Mouse (Mus musculus) stomach, embryonic 14.5 days (tissue): ENCODE results near the gene Chst11. TPM values are rescaled to one million over a fixed set of nuclear protein-coding genes. Genes with fewer than 3 reads are reported as not detected.

ENCODE experiments used
- ATAC-seq: fragments of 200-750 bp; cut with Nextera tagmentation; 2 replicates; pipeline ENCODE4 v1.8.0; 2017; ENCODE audit warnings: low read depth, moderate TSS enrichment; ENCODE audit not compliant: insufficient number of reproducible peaks, insufficient read depth, low FRiP score
- H3K27ac ChIP-seq: fragments of 300-500 bp; sonication (generic); 2 replicates; pipeline ENCODE4 v1.5.1; 2014; ENCODE audit warnings: mild to moderate bottlenecking, low read length, moderate library complexity, mixed read lengths
- H3K27me3 ChIP-seq: fragments of 300-500 bp; sonication (generic); 2 replicates; pipeline ENCODE4 v1.6.1; 2014; ENCODE audit warnings: low read length, control low read depth, mixed read lengths; ENCODE audit not compliant: control insufficient read depth, insufficient read depth
- H3K36me3 ChIP-seq: fragments of 300-500 bp; sonication (generic); 2 replicates; pipeline ENCODE4 v1.6.1; 2014; ENCODE audit warnings: mild to moderate bottlenecking, control low read depth, low read length, moderate library complexity, mixed read lengths; ENCODE audit not compliant: control insufficient read depth, insufficient read depth
- H3K4me1 ChIP-seq: fragments of 300-500 bp; sonication (generic); 2 replicates; pipeline ENCODE4 v1.6.1; 2014; ENCODE audit warnings: low read length, control low read depth, mixed read lengths; ENCODE audit not compliant: control insufficient read depth, insufficient read depth
- H3K4me2 ChIP-seq: fragments of 300-500 bp; sonication (generic); replicated peaks from 2 replicates; pipeline ENCODE4 v1.6.1; 2014; ENCODE audit warnings: low read depth, low read length, control low read depth
- H3K4me3 ChIP-seq: fragments of 300-500 bp; sonication (generic); 2 replicates; pipeline ENCODE4 v1.5.1; 2014; ENCODE audit warnings: low read depth, low read length, control low read depth
- H3K9ac ChIP-seq: fragments of 300-500 bp; sonication (generic); replicated peaks from 2 replicates; pipeline ENCODE4 v1.6.1; 2014; ENCODE audit warnings: low read depth, mild to moderate bottlenecking, control low read depth, low read length, moderate library complexity, mixed read lengths
- H3K9me3 ChIP-seq: fragments of 300-500 bp; sonication (generic); 2 replicates; pipeline ENCODE4 v1.6.1; 2016; ENCODE audit warnings: low read depth, low read length, control low read depth; ENCODE audit not compliant: control insufficient read depth
- WGBS: fragments of 180-500 bp; shearing (Covaris S2); extraction: QIAGEN DNeasy Blood & Tissue Kit; methylation state at CpG from one replicate; pipeline ENCODE4 v1.1.7; 2014; 5-methylcytosine and 5-hydroxymethylcytosine counted together
- polyA plus RNA-seq: library from polyadenylated mRNA; unstranded; fragments of >200 nt; fragmentation: Nextera tagmentation; extraction: Ambion mirVana; gene quantifications from 2 replicates; pipeline ENCODE4 v1.2.1, GENCODE M21; 2014

Chst11 gene
- polyA plus RNA-seq, 1 experiment from 2014 or later, result 2.0 TPM

DNA sequence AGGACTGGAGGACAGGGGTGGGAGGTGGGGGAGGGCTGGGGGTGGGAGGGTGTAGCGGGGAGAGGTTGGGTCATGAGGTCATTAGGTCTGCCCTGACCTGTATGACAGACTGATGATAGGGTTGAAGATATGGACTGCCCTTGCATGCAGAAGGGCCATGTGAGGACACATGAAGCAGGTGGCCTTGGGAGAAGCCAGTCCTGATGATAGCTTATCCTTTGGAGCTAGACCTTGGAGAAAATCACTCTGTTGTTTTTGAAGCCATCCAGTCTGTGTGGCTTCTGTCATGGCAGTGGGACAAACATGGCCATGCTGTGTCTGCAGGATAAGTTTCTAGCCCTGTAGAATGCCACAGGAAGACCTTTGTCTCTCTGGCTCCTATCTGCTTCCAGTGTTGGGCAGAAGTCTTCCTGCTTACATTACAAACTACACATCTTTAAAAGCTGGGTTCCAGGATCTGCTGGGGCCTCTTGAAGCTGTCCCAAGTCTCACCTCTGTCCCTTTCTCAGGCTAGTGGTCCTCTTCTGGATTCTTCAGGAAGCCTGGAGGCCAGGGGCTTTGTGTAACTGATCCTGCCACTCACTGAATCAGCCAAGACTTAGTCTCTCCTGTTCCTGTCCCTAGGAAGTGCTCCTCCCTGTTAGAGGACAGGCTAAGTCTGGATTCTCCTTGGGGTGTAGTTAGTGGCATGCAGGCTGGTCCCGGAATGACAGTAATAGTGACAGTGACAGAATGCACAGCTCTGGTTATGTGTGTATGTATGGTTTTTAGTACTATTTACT lies 58.4 kb downstream of the Chst11 start:
- H3K9me3 ChIP-seq, result no peaks in the 10 kb centered on the region
- no peak overlapping the region for H3K4me2 ChIP-seq
- no peaks in the 10 kb centered on the region for H3K27me3 ChIP-seq
- H3K27ac ChIP-seq, result no peak overlapping the region
- H3K9ac ChIP-seq, result no peak overlapping the region
- no peaks in the 10 kb centered on the region for H3K36me3 ChIP-seq
- H3K4me3 ChIP-seq, result no peak overlapping the region
- peaks cover 9% of the 10 kb centered on the region; the same call in 1 of the 2 replicates for H3K4me1 ChIP-seq
- 51% methylated on average over 2 of the region's 2 CpGs for WGBS
- ATAC-seq, result no peak

DNA sequence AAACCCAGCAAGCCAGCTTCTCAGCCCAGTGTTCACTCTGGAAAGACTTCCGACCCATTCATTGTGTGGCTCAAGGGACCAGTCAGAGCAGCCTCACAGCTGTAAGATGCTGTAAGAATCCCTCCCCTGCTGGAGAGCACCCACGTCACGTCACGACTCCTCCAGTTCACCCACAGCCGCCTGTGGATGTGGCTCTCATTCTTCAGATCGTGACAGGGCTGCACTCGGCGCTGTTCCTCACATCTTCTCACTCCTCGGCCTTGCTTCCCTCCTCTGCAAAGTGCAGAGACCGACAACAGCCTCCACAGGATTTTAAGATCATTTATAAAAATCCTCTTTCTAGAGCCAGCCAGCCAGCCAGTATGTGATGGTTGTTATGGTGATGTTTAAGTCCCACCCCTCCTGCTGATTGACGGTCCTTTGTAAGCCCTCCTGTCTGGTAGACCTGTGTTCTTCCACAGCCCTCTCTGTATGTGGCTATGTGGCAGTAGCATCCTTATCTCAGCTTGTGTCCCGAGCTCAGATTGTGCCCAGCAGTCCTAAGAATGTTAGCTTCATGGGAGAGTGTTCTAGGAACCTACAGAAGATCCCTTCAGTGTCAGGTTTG lies 64.0 kb downstream of the Chst11 start:
- 40% methylated on average over 12 of the region's 12 CpGs for WGBS

DNA sequence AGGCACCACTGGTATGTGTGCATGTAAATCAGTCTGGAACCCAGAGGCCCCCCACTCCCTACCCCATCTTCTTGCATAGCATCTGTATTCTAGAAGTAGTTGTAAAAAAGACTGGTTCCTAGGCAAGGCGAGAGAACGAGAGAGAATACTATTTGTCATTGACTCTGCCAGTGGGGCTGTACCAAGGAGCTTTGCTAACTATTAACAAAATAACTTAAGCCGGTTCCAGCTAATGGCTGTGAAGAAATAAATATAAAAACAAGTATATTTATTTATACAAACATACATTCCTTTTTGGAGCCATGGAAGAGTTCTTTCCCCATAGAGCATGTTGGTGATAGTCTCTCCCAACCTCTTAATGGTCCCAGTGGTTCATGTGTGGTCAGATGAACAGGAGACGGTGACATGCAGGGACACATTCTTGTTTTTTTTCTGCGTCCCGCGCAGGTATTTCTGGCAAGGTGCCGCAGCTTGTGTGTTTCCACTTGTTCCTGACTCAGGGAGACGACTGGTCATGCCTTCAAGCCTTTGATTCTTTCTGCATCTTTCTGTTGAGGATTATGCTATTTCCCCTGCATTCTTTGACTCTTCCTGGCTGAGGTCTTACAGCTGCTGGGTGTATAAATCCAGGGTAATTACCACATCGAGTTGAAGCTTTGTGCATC lies 68.7 kb downstream of the Chst11 start:
- Histone ChIP-seq H3K9ac (no peak overlapping the region), H3K4me1 (no peaks in the 10 kb centered on the region), H3K4me3 (no peak overlapping the region), H3K27ac (no peak overlapping the region), H3K4me2 (no peak overlapping the region), H3K9me3 (no peaks in the 10 kb centered on the region), H3K36me3 (no peaks in the 10 kb centered on the region), H3K27me3 (no peaks in the 10 kb centered on the region)
- ATAC-seq, result no peak
- WGBS, result 74% methylated on average over 10 of the region's 10 CpGs

More for the DNA sequence above, 64.0 kb downstream of the Chst11 start:
- Histone ChIP-seq H3K4me1 (no peaks in the 10 kb centered on the region), H3K9ac (no peak overlapping the region), H3K4me2 (no peak overlapping the region), H3K27ac (no peak overlapping the region), H3K36me3 (no peaks in the 10 kb centered on the region), H3K4me3 (no peak overlapping the region), H3K27me3 (no peaks in the 10 kb centered on the region), H3K9me3 (no peaks in the 10 kb centered on the region)
- ATAC-seq, result no peak

DNA sequence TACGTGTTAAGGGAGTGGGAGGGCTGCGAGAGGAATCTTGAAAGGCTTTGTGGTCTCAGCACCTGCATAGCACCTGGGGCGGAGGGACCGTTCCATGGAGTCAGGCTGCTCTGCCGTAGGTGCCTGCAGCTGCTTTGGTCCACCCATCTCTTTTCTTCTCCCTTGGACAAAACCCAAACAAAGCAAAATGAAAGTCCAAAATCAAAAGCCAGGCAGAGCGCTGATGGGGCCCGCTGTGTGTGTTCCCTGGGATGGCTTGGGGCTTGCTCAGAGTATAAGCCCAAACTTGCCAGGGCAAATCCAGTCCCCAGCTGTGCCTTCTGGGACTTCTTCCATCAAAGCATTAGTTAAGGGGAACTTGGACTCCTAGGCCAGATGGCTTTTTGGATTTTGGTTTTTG lies 71.0 kb downstream of the Chst11 start:
- H3K9ac ChIP-seq, result no peak overlapping the region
- no peak overlapping the region for H3K4me3 ChIP-seq
- WGBS, result 70% methylated on average over 7 of the region's 7 CpGs
- H3K9me3 ChIP-seq, result no peaks in the 10 kb centered on the region
- H3K27me3 ChIP-seq, result no peaks in the 10 kb centered on the region
- no peak overlapping the region for H3K27ac ChIP-seq
- H3K4me1 ChIP-seq, result no peaks in the 10 kb centered on the region
- H3K4me2 ChIP-seq, result no peak overlapping the region
- no peaks in the 10 kb centered on the region for H3K36me3 ChIP-seq
- ATAC-seq, result no peak

DNA sequence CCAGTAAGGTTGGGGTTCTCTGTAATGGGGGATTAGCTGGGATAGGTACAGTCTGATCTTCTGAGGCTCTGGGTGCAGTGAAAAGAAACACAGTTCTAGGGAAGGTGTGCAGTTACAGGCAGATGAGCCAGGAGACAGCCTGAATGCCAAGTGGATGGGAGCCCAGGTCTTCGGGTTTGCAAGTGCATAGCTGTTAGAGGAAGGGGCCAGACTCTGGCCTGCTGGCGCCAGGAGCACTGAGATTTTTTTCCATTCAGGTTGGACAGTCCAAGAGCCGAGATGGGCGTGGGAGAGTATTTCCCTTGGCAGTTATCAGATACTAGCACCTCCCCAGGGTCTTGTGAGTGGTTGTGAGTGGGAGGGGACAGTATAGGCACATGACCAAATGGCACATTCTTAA lies 71.6 kb downstream of the Chst11 start:
- Histone ChIP-seq H3K27me3 (no peaks in the 10 kb centered on the region), H3K36me3 (no peaks in the 10 kb centered on the region), H3K27ac (no peak overlapping the region), H3K4me3 (no peak overlapping the region), H3K4me2 (no peak overlapping the region), H3K4me1 (no peaks in the 10 kb centered on the region), H3K9ac (no peak overlapping the region), H3K9me3 (no peaks in the 10 kb centered on the region)
- 68% methylated on average over 4 of the region's 4 CpGs for WGBS
- ATAC-seq, result no peak

DNA sequence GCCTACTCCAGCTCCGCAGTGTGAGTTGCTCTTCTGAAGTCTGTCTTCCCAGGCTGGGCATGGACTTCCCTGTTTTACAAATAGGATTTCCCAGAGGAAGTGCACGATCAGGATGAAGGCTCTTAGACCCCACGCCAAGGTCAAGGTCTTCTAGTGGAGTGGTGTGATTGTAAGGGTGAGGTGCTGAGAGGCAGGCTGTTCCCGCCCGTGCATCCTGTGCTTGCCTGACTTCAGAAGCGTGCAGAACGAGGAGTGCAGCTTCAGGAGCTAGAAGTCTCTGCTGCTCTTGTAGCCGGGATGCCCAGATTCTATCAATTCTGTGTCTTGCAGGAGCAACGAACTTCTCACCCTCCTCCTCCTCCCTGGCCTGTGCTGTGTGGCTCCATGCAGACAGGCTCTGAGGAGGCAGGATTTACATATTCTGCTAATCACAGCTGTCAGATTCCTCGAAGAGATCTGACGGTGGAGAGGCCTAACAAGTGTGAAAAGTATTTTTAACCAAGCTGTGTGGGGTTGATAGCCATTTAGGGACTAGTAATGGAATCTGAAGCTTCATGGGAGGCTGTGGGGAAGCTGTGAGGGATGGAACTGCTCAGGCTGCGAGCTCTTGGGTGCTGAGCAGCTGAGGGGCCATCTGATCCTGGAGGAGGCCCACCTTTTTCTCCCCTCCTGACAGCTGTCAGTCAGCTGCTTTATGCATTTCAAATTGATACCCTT lies 74.9 kb downstream of the Chst11 start:
- ATAC-seq, result no peak
- H3K27me3 ChIP-seq, result no peaks in the 10 kb centered on the region
- no peak overlapping the region for H3K27ac ChIP-seq
- no peaks in the 10 kb centered on the region for H3K9me3 ChIP-seq
- no peaks in the 10 kb centered on the region for H3K4me1 ChIP-seq
- no peak overlapping the region for H3K4me2 ChIP-seq
- H3K4me3 ChIP-seq, result no peak overlapping the region
- no peaks in the 10 kb centered on the region for H3K36me3 ChIP-seq
- 29% methylated on average over 12 of the region's 12 CpGs for WGBS
- H3K9ac ChIP-seq, result no peak overlapping the region

DNA sequence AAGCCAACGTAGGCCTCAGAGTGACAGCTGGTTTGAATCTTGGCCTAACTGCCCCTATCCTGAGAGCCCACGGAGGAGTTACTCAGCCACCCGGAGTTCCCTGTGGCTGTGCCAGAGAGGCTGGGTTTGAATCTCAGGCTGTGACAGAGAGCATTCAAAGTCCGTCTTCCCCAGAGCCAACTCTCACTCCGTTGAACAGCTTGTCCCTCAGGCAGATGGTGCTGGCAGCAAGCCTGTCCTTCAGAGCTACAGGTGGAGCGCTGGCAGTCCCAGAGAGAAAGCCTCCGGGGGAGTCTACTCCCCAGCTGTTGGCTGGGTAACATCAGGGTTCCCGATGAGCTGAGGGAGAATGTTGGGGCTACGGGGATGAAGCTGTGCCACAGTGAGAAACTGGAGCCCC lies 77.0 kb downstream of the Chst11 start:
- H3K9me3 ChIP-seq, result no peaks in the 10 kb centered on the region
- no peaks in the 10 kb centered on the region for H3K27me3 ChIP-seq
- no peak overlapping the region for H3K4me3 ChIP-seq
- H3K4me1 ChIP-seq, result no peaks in the 10 kb centered on the region
- no peaks in the 10 kb centered on the region for H3K36me3 ChIP-seq
- WGBS, result 82% methylated on average over 9 of the region's 9 CpGs
- no peak overlapping the region for H3K9ac ChIP-seq
- no peak overlapping the region for H3K4me2 ChIP-seq
- H3K27ac ChIP-seq, result no peak overlapping the region
- ATAC-seq, result no peak

DNA sequence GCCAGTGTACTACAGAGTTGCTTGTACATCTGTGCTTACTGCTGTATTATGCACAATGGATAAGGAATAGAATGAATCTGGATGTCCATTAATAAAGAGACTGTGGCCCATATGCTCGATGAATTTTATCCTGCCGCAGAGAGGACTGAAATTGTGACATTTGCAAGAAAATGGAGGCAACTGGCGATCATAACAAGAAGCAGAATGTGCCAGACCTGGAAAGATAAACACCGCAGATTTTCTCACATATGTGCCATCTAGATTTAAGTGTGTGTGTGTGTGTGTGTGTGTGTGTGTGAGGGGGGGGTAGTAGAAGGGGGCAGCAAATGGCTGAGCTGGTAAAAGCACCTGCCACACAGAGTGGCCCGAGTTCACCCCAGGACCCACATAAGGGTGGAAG lies 79.5 kb downstream of the Chst11 start:
- H3K36me3 ChIP-seq, result no peaks in the 10 kb centered on the region
- no peak overlapping the region for H3K4me2 ChIP-seq
- no peak for ATAC-seq
- 0 out of 2 replicates have a peak, but pooled peaks cover 2% of the 10 kb centered on the region for H3K4me1 ChIP-seq
- no peak overlapping the region for H3K4me3 ChIP-seq
- no peaks in the 10 kb centered on the region for H3K9me3 ChIP-seq
- WGBS, result 91% methylated on average over 5 of the region's 5 CpGs
- no peak overlapping the region for H3K9ac ChIP-seq
- H3K27ac ChIP-seq, result no peak overlapping the region
- no peaks in the 10 kb centered on the region for H3K27me3 ChIP-seq
